Mouse (Mus musculus) CH12.LX (cell line): Measurements from ENCODE around the gene Ganab. TPM values are rescaled to one million over a fixed set of nuclear protein-coding genes. Genes with fewer than 3 reads are reported as not detected.

Source experiments
- DNase-seq: peaks from one replicate; pipeline ENCODE4 v3.0.0-alpha.2; 2013; ENCODE audit errors: extremely low read depth
- H3K27ac ChIP-seq: 2 replicates; pipeline ENCODE4 v1.5.1; 2012; ENCODE audit warnings: low read depth, mild to moderate bottlenecking, control low read depth, moderate library complexity; ENCODE audit not compliant: insufficient read depth
- H3K27me3 ChIP-seq: replicated peaks from 2 replicates; pipeline ENCODE3; 2012; ENCODE audit warnings: inconsistent platforms
- H3K36me3 ChIP-seq, 2 experiments: replicated peaks in 1 of 2; 2 replicates each; pipeline versions ENCODE3 to v1.6.1; 2012; ENCODE audit warnings: inconsistent platforms in 1 of 2, low read length in 1 of 2, mild to moderate bottlenecking in 1 of 2, mixed read lengths in 1 of 2, moderate library complexity in 1 of 2; ENCODE audit not compliant: control insufficient read depth in 1 of 2, insufficient read depth in 1 of 2
- H3K4me1 ChIP-seq, 2 experiments: 2 replicates each; pipeline ENCODE4 v1.6.1; 2012; ENCODE audit warnings: inconsistent platforms in 1 of 2, moderate library complexity in 1 of 2; ENCODE audit not compliant: insufficient read depth in 2 of 2, control insufficient read depth in 1 of 2
- H3K4me2 ChIP-seq: 2 replicates; pipeline ENCODE4 v1.6.1; 2012; ENCODE audit warnings: low read depth, mild to moderate bottlenecking, control low read depth; ENCODE audit not compliant: poor library complexity, insufficient read depth, severe bottlenecking
- H3K4me3 ChIP-seq, 3 experiments: fragments of 150-350 bp in 1 of 3; sonication (generic) in 1 of 3; replicated peaks in 1 of 3; 2 replicates each; pipeline versions ENCODE3 to v1.5.1; 2011 to 2012; ENCODE audit warnings: low read depth in 2 of 3, low read length in 2 of 3, mild to moderate bottlenecking in 2 of 3, moderate library complexity in 2 of 3, control low read depth in 1 of 3, improper control_type of control experiment in 1 of 3, inconsistent platforms in 1 of 3, mixed read lengths in 1 of 3; ENCODE audit not compliant: poor library complexity in 1 of 3
- H3K79me2 ChIP-seq: replicated peaks from 2 replicates; pipeline ENCODE4 v1.6.1; 2012; ENCODE audit warnings: mild to moderate bottlenecking, moderate library complexity; ENCODE audit not compliant: control insufficient read depth, poor library complexity, insufficient read depth, severe bottlenecking; ENCODE audit errors: extremely low read depth
- H3K9ac ChIP-seq: 2 replicates; pipeline ENCODE4 v1.6.1; 2012; ENCODE audit warnings: low read depth, mild to moderate bottlenecking, control low read depth, moderate library complexity; ENCODE audit not compliant: insufficient read depth
- H3K9me3 ChIP-seq: replicated peaks from 2 replicates; pipeline ENCODE3; 2012; ENCODE audit warnings: low read length, inconsistent platforms, mixed read lengths
- CHD2 ChIP-seq: IDR thresholded peaks from 2 replicates; pipeline ENCODE4 v1.6.1; 2011; ENCODE audit warnings: low read length, improper control_type of control experiment
- ELF1 ChIP-seq: IDR thresholded peaks from 2 replicates; pipeline ENCODE4 v1.6.1; 2014; ENCODE audit warnings: low read depth, mild to moderate bottlenecking, inconsistent platforms, low read length, improper control_type of control experiment
- ETS1 ChIP-seq: conservative IDR thresholded peaks from 2 replicates; pipeline ENCODE4 v1.6.1; 2012; ENCODE audit warnings: low read depth, mild to moderate bottlenecking, inconsistent platforms, low read length, improper control_type of control experiment, moderate library complexity
- GABPA ChIP-seq: IDR thresholded peaks from 2 replicates; pipeline ENCODE4 v1.6.1; 2012; ENCODE audit warnings: low read depth, low read length, improper control_type of control experiment, inconsistent platforms; ENCODE audit not compliant: insufficient replicate concordance
- HCFC1 ChIP-seq: IDR thresholded peaks from 2 replicates; pipeline ENCODE4 v1.6.1; 2012; ENCODE audit warnings: low read depth, mild to moderate bottlenecking, inconsistent platforms, low read length, improper control_type of control experiment
- IRF4 ChIP-seq: IDR thresholded peaks from 2 replicates; pipeline ENCODE4 v1.6.1; 2014; ENCODE audit warnings: low read depth, mild to moderate bottlenecking, inconsistent platforms, low read length, improper control_type of control experiment
- JUN ChIP-seq: IDR thresholded peaks from 2 replicates; pipeline ENCODE4 v1.6.1; 2011; ENCODE audit warnings: low read depth, mild to moderate bottlenecking, low read length, improper control_type of control experiment, moderate library complexity; ENCODE audit not compliant: insufficient read depth
- KAT2A ChIP-seq: IDR thresholded peaks from 2 replicates; pipeline ENCODE4 v1.6.1; 2012; ENCODE audit warnings: low read length, improper control_type of control experiment, inconsistent platforms; ENCODE audit not compliant: insufficient replicate concordance
- MAFK ChIP-seq: IDR thresholded peaks from 2 replicates; pipeline ENCODE4 v1.6.1; 2011; ENCODE audit warnings: low read length, improper control_type of control experiment; ENCODE audit not compliant: insufficient replicate concordance
- MAZ ChIP-seq: IDR thresholded peaks from 2 replicates; pipeline ENCODE4 v1.6.1; 2012; ENCODE audit warnings: low read depth, mild to moderate bottlenecking, inconsistent platforms, low read length, improper control_type of control experiment, moderate library complexity
- NELFE ChIP-seq: IDR thresholded peaks from 2 replicates; pipeline ENCODE4 v1.6.1; 2011; ENCODE audit warnings: low read depth, low read length, improper control_type of control experiment
- NRF1 ChIP-seq: IDR thresholded peaks from 2 replicates; pipeline ENCODE4 v1.6.1; 2014; ENCODE audit warnings: low read depth, mild to moderate bottlenecking, inconsistent platforms, low read length, improper control_type of control experiment, moderate library complexity
- POLR2A ChIP-seq: IDR thresholded peaks from 2 replicates; pipeline ENCODE4 v1.6.1; 2011; ENCODE audit warnings: low read depth, mild to moderate bottlenecking, improper control_type of control experiment, low read length
- RCOR1 ChIP-seq: conservative IDR thresholded peaks from 2 replicates; pipeline ENCODE4 v1.6.1; 2012; ENCODE audit warnings: low read depth, mild to moderate bottlenecking, inconsistent platforms, low read length, improper control_type of control experiment
- SIN3A ChIP-seq: IDR thresholded peaks from 2 replicates; pipeline ENCODE4 v1.6.1; 2012; ENCODE audit warnings: low read length, improper control_type of control experiment, inconsistent platforms
- SMC3 ChIP-seq: IDR thresholded peaks from 2 replicates; pipeline ENCODE4 v1.6.1; 2011; ENCODE audit warnings: low read depth, low read length, improper control_type of control experiment
- TBP ChIP-seq: conservative IDR thresholded peaks from 2 replicates; pipeline ENCODE4 v1.6.1; 2011; ENCODE audit warnings: low read depth, low read length, improper control_type of control experiment
- TCF12 ChIP-seq: IDR thresholded peaks from 2 replicates; pipeline ENCODE4 v1.6.1; 2014; ENCODE audit warnings: low read depth, mild to moderate bottlenecking, inconsistent platforms, low read length, improper control_type of control experiment
- UBTF ChIP-seq: IDR thresholded peaks from 2 replicates; pipeline ENCODE4 v1.6.1; 2012; ENCODE audit warnings: low read depth, mild to moderate bottlenecking, inconsistent platforms, low read length, improper control_type of control experiment, moderate library complexity
- USF1 ChIP-seq: IDR thresholded peaks from 2 replicates; pipeline ENCODE4 v1.6.1; 2014; ENCODE audit warnings: low read depth, mild to moderate bottlenecking, inconsistent platforms, low read length, improper control_type of control experiment
- ZKSCAN1 ChIP-seq: IDR thresholded peaks from 2 replicates; pipeline ENCODE4 v1.6.1; 2012; ENCODE audit warnings: low read depth, inconsistent platforms, low read length, improper control_type of control experiment, borderline replicate concordance
- dilution Hi-C: fragments of 300-500 bp; cut with MboI; formaldehyde crosslinking; loops from 2 replicates; pipeline ENCODE4 v1.14.3; 2020; ENCODE audit warnings: low sequenced_read_pairs; ENCODE audit not compliant: extremely low pct_unique_long_range_greater_than_20kb, extremely low pct_ligation_motif_present
- in situ Hi-C: fragments of 300-500 bp; cut with MboI; formaldehyde crosslinking; loops from 3 replicates; pipeline ENCODE4 v1.14.3; 2019; ENCODE audit warnings: low sequenced_read_pairs, low pct_ligation_motif_present, low pct_unique_long_range_greater_than_20kb, mixed read lengths
- polyA plus RNA-seq: library from polyadenylated mRNA; unstranded; fragments of >175 nt; gene quantifications from 2 replicates; pipeline ENCODE4 v1.2.1, GENCODE M21; 2012; ENCODE audit warnings: low read depth; ENCODE audit not compliant: insufficient read length
- total RNA-seq, 2 experiments: library from RNA; depleted of rRNA; stranded (reverse); fragments of 300-350 nt in 1 of 2; fragments of >200 nt in 1 of 2; gene quantifications; 2 replicates each; pipeline ENCODE4 v1.2.3; 2012 to 2014

Ganab gene
- total and polyA plus RNA-seq, 3 experiments = 97.0 to 169 (median 143) TPM

GRCm38 (mm10) chr19:8929224-8930088 lies 31.6 kb downstream of the Ganab start, which contains the start of the genes Rom1 and Eml3 (continued):
- no peak for TF ChIP-seq ZKSCAN1
- TF ChIP-seq TBP = no peak
- TF ChIP-seq CHD2 = no peak
- no peak for TF ChIP-seq GABPA
- no peak for TF ChIP-seq SMC3
- no peak for TF ChIP-seq JUN
- TF ChIP-seq ETS1 = no peak
- TF ChIP-seq SIN3A = peak; percentile 72
- peak; percentile 93 for TF ChIP-seq ELF1
- TF ChIP-seq POLR2A = peak; percentile 62; the same call in 1 of the 2 replicates
- no peak for TF ChIP-seq IRF4

- dilution Hi-C loops = no loop called here
- Histone ChIP-seq H3K9me3 (no peaks in the 10 kb centered on the region), H3K4me3 (peak overlapping the region; percentile 80 to 93 (median 89)), H3K36me3 (peaks cover 42 to 78% of the 10 kb centered on the region in 2 experiments), H3K79me2 (peaks cover 6% of the 10 kb centered on the region; the same call in 1 of the 2 replicates), H3K4me1 (peaks cover 12 to 31% of the 10 kb centered on the region in 2 experiments; a peak in 3 of 4 replicates), H3K27me3 (no peaks in the 10 kb centered on the region), H3K4me2 (peak overlapping the region; percentile 76), H3K9ac (peak overlapping the region; percentile 83), H3K27ac (peak overlapping the region; percentile 75)
- in situ Hi-C loops = no loop called here
- TF ChIP-seq TBP (no peak), UBTF (no peak), NRF1 (no peak), KAT2A (no peak), CHD2 (no peak), NELFE (no peak)
- no peak for DNase-seq
Measured at GRCm38 (mm10) chr19:8930117-8930516, 32.2 kb downstream of the Ganab start.

GRCm38 (mm10) chr19:8930771-8931170 lies 32.9 kb downstream of the Ganab start:
- DNase-seq = no peak
- peaks cover 6% of the 10 kb centered on the region; the same call in 1 of the 2 replicates for H3K79me2 ChIP-seq
- peaks cover 40 to 78% of the 10 kb centered on the region in 2 experiments for H3K36me3 ChIP-seq
- dilution Hi-C loops (no loop called here), in situ Hi-C loops (no loop called here)
- H3K27ac ChIP-seq = no peak overlapping the region
- H3K4me2 ChIP-seq = peak overlapping the region; percentile 76
- H3K27me3 ChIP-seq = no peaks in the 10 kb centered on the region
- H3K4me3 ChIP-seq = peak overlapping the region in 2 of 3 experiments; percentile 80 to 89
- H3K9me3 ChIP-seq = no peaks in the 10 kb centered on the region
- TF ChIP-seq TCF12 (no peak), MAFK (no peak), USF1 (no peak), NELFE (no peak), IRF4 (no peak), HCFC1 (no peak), RCOR1 (no peak), MAZ (no peak)
- peak overlapping the region; percentile 83; the same call in 1 of the 2 replicates for H3K9ac ChIP-seq
- H3K4me1 ChIP-seq = peaks cover 12 to 31% of the 10 kb centered on the region in 2 experiments; a peak in 3 of 4 replicates
